Mouse (Mus musculus) embryonic facial prominence, embryonic 14.5 days (tissue): ENCODE measurements at regions not wholly inside any gene's neighbourhood (a gene's known extent, or its start where the extent isn't known, plus 50 kb on each side); places are given as distances from the start of the nearest gene placed in this dataset.

Experiments used
- ATAC-seq: fragments of 200-750 bp; cut with Nextera tagmentation; 2 replicates; pipeline ENCODE4 v1.8.0; 2017; ENCODE audit warnings: low read depth, moderate number of reproducible peaks, moderate TSS enrichment
- DNase-seq: peaks from one replicate; pipeline ENCODE4 v3.0.0-alpha.2; 2015; ENCODE audit warnings: low spot score
- H3K27ac ChIP-seq: fragments of 300-500 bp; sonication (generic); replicated peaks from 2 replicates; pipeline ENCODE4 v1.5.1; 2014; ENCODE audit warnings: low read depth, mild to moderate bottlenecking, low read length, moderate library complexity
- H3K27me3 ChIP-seq: fragments of 300-500 bp; sonication (generic); replicated peaks from 2 replicates; pipeline ENCODE4 v1.6.1; 2014; ENCODE audit warnings: low read length; ENCODE audit not compliant: control insufficient read depth, insufficient read depth
- H3K36me3 ChIP-seq: fragments of 300-500 bp; sonication (generic); 2 replicates; pipeline ENCODE4 v1.6.1; 2014; ENCODE audit warnings: low read length, mixed read lengths; ENCODE audit not compliant: control insufficient read depth, insufficient read depth
- H3K4me1 ChIP-seq: fragments of 300-500 bp; sonication (generic); 2 replicates; pipeline ENCODE4 v1.6.1; 2014; ENCODE audit warnings: antibody characterized with exemption, low read length; ENCODE audit not compliant: control insufficient read depth, insufficient read depth
- H3K4me2 ChIP-seq: fragments of 300-500 bp; sonication (generic); 2 replicates; pipeline ENCODE4 v1.6.1; 2014; ENCODE audit warnings: low read depth, mild to moderate bottlenecking, low read length, moderate library complexity, mixed read lengths
- H3K4me3 ChIP-seq: fragments of 300-500 bp; sonication (generic); 2 replicates; pipeline ENCODE4 v1.5.1; 2014; ENCODE audit warnings: low read depth, mild to moderate bottlenecking, low read length
- H3K9ac ChIP-seq: fragments of 300-500 bp; sonication (generic); 2 replicates; pipeline ENCODE4 v1.6.1; 2014; ENCODE audit warnings: low read depth, mild to moderate bottlenecking, low read length, moderate library complexity, mixed read lengths
- H3K9me3 ChIP-seq: fragments of 300-500 bp; sonication (generic); 2 replicates; pipeline ENCODE4 v1.6.1; 2016; ENCODE audit warnings: low read length; ENCODE audit not compliant: control insufficient read depth
- WGBS: fragments of 180-500 bp; shearing (Covaris S2); extraction: QIAGEN DNeasy Blood & Tissue Kit; methylation state at CpG from one replicate; pipeline ENCODE4 v1.1.7; 2014; 5-methylcytosine and 5-hydroxymethylcytosine counted together

- H3K4me3 ChIP-seq: no peak overlapping the region
- H3K9me3 ChIP-seq: no peaks in the 10 kb centered on the region
- DNase-seq: no peak
- no peak overlapping the region for H3K4me2 ChIP-seq
- no peaks in the 10 kb centered on the region for H3K36me3 ChIP-seq
- 76% methylated on average over 4 of the region's 4 CpGs for WGBS
- no peaks in the 10 kb centered on the region for H3K27me3 ChIP-seq
- ATAC-seq: no peak
- no peak overlapping the region for H3K9ac ChIP-seq
- H3K4me1 ChIP-seq: peaks cover 8% of the 10 kb centered on the region
- H3K27ac ChIP-seq: no peak overlapping the region
These were observed 144.5 kb downstream of the Rab28 start for GRCm38 (mm10) chr5:41563441-41563840.

- Histone ChIP-seq H3K36me3 (no peaks in the 10 kb centered on the region), H3K9me3 (no peaks in the 10 kb centered on the region), H3K27me3 (no peaks in the 10 kb centered on the region), H3K4me2 (no peak overlapping the region), H3K4me3 (no peak overlapping the region), H3K9ac (no peak overlapping the region), H3K4me1 (peaks cover 8% of the 10 kb centered on the region), H3K27ac (no peak overlapping the region)
- WGBS: 45% methylated on average over 1 of the region's 1 CpGs
- peak; percentile 68 for DNase-seq
- no peak for ATAC-seq
These were observed 145.7 kb downstream of the Rab28 start for GRCm38 (mm10) chr5:41562299-41562698.

- 31% methylated on average over 24 of the region's 24 CpGs for WGBS
- Histone ChIP-seq H3K36me3 (no peaks in the 10 kb centered on the region), H3K4me2 (peak overlapping the region; percentile 53), H3K4me1 (no peaks in the 10 kb centered on the region), H3K27me3 (no peaks in the 10 kb centered on the region), H3K9ac (peak overlapping the region; percentile 42; the same call in 1 of the 2 replicates), H3K4me3 (peak overlapping the region; percentile 19; the same call in 1 of the 2 replicates), H3K27ac (no peak overlapping the region), H3K9me3 (no peaks in the 10 kb centered on the region)
- no peak for ATAC-seq
- peak; percentile 18 for DNase-seq
These were observed 151.2 kb downstream of the Rab28 start for GRCm38 (mm10) chr5:41556700-41557309.

DNA sequence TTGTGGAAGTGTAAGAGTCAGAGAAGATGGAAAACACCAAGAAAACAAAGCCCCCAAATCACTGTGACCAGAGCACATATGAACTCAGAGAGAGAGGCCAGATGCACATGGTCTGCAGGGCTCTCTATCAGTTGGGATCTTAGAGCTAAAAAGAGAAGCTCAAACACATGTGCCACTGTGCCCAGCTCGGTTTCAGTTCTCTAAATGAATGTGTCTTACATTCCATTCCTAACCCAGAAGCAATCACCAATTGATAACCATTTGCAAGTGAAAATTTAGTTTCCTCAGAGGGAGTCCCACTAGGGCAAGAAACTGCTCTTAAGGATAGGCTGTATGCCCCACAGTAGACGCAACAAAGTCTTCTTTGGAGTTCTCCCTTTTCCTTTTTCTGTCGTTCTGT lies 153.6 kb downstream of the Rab28 start:
- WGBS: 78% methylated on average over 3 of the region's 3 CpGs
- Histone ChIP-seq H3K4me3 (no peak overlapping the region), H3K36me3 (no peaks in the 10 kb centered on the region), H3K4me1 (no peaks in the 10 kb centered on the region), H3K4me2 (no peak overlapping the region), H3K27me3 (no peaks in the 10 kb centered on the region), H3K27ac (no peak overlapping the region), H3K9ac (no peak overlapping the region), H3K9me3 (no peaks in the 10 kb centered on the region)
- DNase-seq (no peak), ATAC-seq (no peak)

GRCm38 (mm10) chr5:41550063-41550462 lies 157.9 kb downstream of the Rab28 start:
- ATAC-seq (no peak), DNase-seq (no peak)
- Histone ChIP-seq H3K4me1 (no peaks in the 10 kb centered on the region), H3K4me3 (no peak overlapping the region), H3K9me3 (no peaks in the 10 kb centered on the region), H3K36me3 (no peaks in the 10 kb centered on the region), H3K4me2 (no peak overlapping the region), H3K27me3 (no peaks in the 10 kb centered on the region), H3K9ac (no peak overlapping the region), H3K27ac (no peak overlapping the region)
- 86% methylated on average over 2 of the region's 2 CpGs for WGBS

DNA sequence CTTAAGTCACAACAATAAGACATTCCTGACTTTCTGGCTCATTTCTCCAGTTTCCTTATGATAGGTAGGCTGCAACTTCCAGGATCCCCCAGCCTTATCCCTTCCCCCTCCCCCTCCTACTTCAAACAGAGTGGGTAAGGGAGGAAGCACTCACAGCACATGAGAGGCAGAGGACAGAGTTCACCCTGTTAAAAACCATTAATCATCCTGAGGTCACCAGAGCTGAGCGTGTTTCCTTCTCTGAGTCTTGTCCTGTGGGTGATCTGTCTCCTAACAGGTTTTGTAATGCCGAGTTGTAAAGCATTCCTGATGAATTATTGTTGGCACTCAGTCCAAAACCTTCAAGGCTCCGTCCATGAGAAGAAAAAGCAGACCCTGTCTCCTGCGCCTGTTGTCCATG lies 161.0 kb downstream of the Rab28 start:
- H3K4me2 ChIP-seq: no peak overlapping the region
- no peaks in the 10 kb centered on the region for H3K4me1 ChIP-seq
- 51% methylated on average over 4 of the region's 4 CpGs for WGBS
- H3K27ac ChIP-seq: no peak overlapping the region
- H3K9me3 ChIP-seq: no peaks in the 10 kb centered on the region
- H3K9ac ChIP-seq: no peak overlapping the region
- DNase-seq (no peak), ATAC-seq (no peak)
- no peaks in the 10 kb centered on the region for H3K27me3 ChIP-seq
- no peak overlapping the region for H3K4me3 ChIP-seq
- no peaks in the 10 kb centered on the region for H3K36me3 ChIP-seq

DNA sequence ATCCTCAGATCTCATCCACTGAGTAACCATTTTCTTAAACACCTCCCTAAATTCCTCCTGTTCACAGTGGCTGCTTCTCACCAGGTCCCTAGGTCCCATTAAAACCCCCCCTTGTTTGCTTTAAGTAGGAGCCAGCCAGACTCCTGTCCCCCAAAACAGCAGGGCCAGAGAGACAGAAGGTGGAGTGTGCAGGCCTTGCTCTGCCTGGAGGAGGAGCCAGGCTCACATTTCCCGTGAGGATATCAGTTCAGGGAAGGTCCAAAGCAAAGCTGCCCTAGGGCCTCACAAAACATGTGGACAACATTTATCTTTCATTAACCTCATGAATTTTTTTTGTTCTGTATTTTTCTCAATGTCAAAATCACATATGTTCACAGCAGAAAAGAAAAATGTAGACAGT lies 167.2 kb downstream of the Rab28 start:
- no peaks in the 10 kb centered on the region for H3K27me3 ChIP-seq
- whole genome bisulfite sequencing: 4% methylated on average over 1 of the region's 1 CpGs
- ATAC-seq: no peak
- no peaks in the 10 kb centered on the region for H3K36me3 ChIP-seq
- H3K4me3 ChIP-seq: no peak overlapping the region
- H3K9me3 ChIP-seq: no peaks in the 10 kb centered on the region
- H3K9ac ChIP-seq: no peak overlapping the region
- no peak overlapping the region for H3K4me2 ChIP-seq
- peaks cover 4% of the 10 kb centered on the region; the same call in 1 of the 2 replicates for H3K4me1 ChIP-seq
- DNase-seq: no peak
- H3K27ac ChIP-seq: no peak overlapping the region

- 40% methylated on average over 2 of the region's 2 CpGs for WGBS
- Histone ChIP-seq H3K4me2 (no peak overlapping the region), H3K27ac (no peak overlapping the region), H3K4me1 (peaks cover 4% of the 10 kb centered on the region; the same call in 1 of the 2 replicates), H3K27me3 (no peaks in the 10 kb centered on the region), H3K4me3 (no peak overlapping the region), H3K9ac (no peak overlapping the region), H3K36me3 (no peaks in the 10 kb centered on the region), H3K9me3 (no peaks in the 10 kb centered on the region)
- 0 out of 2 replicates have a peak, but pooled peaks have one; percentile 30 for ATAC-seq
- peak; percentile 42 for DNase-seq
These were observed 173.4 kb downstream of the Rab28 start for GRCm38 (mm10) chr5:41534598-41534997.
